Mouse (Mus musculus) cerebellum, adult 2 months (tissue): ENCODE measurements around the gene Aire. TPM values are rescaled to one million over a fixed set of nuclear protein-coding genes. Genes with fewer than 3 reads are reported as not detected.
A peak's percentile ranks its signal among the peaks of the same experiment; 100 is the strongest.

Experiments
- DNase-seq, 2 experiments: peaks; one replicate each; pipeline ENCODE4 v3.0.0; 2021
- H3K27ac ChIP-seq: fragments of 200-500 bp; 2 replicates; pipeline ENCODE4 v1.5.1; 2012; ENCODE audit warnings: low read length, control low read depth, inconsistent platforms; ENCODE audit not compliant: insufficient read depth
- H3K27me3 ChIP-seq: fragments of 200-500 bp; 2 replicates; pipeline ENCODE4 v1.6.1; 2012; ENCODE audit warnings: inconsistent platforms, mild to moderate bottlenecking, low read length, moderate library complexity; ENCODE audit not compliant: control insufficient read depth, insufficient read depth
- H3K4me1 ChIP-seq: fragments of 200-500 bp; 2 replicates; pipeline ENCODE4 v1.6.1; 2011; ENCODE audit warnings: low read length; ENCODE audit not compliant: control insufficient read depth, insufficient read depth
- H3K4me3 ChIP-seq: fragments of 200-500 bp; replicated peaks from 2 replicates; pipeline ENCODE3; 2011; ENCODE audit warnings: mild to moderate bottlenecking, low read depth, low read length, control low read depth; ENCODE audit not compliant: insufficient read depth
- CTCF ChIP-seq: fragments of 200-500 bp; IDR thresholded peaks from 2 replicates; pipeline ENCODE4 v1.5.1; 2011; ENCODE audit warnings: low read depth, mild to moderate bottlenecking, control low read depth, low read length, moderate library complexity, borderline replicate concordance; ENCODE audit not compliant: insufficient read depth
- POLR2A ChIP-seq: fragments of 200-500 bp; IDR thresholded peaks from 2 replicates; pipeline ENCODE4 v1.6.1; 2011; ENCODE audit warnings: low read length, control low read depth, borderline replicate concordance; ENCODE audit not compliant: insufficient read depth
- WGBS: fragments of 180-500 bp; shearing (Covaris S2); methylation state at CpG from one replicate; pipeline ENCODE4 v1.1.7; 2018; 5-methylcytosine and 5-hydroxymethylcytosine counted together
- polyA plus RNA-seq: library from polyadenylated mRNA; depleted of rRNA; stranded (reverse); fragments of >200 nt; gene quantifications from 2 replicates; pipeline ENCODE4 v1.2.3, GENCODE M21; 2012; rRNA removed

The Aire gene
- polyA plus RNA-seq, 1 experiment = 0.08 TPM

- no peak overlapping the region for H3K27ac ChIP-seq
- no peak overlapping the region for H3K4me3 ChIP-seq
- no peaks in the 10 kb centered on the region for H3K27me3 ChIP-seq
- TF ChIP-seq CTCF (no peak), POLR2A (no peak)
- 94% methylated on average over 2 of the region's 2 CpGs for WGBS
- H3K4me1 ChIP-seq = peaks cover 3% of the 10 kb centered on the region; the same call in 1 of the 2 replicates
- no peak for DNase-seq
These were observed 41.1 kb downstream of the Aire start for GRCm38 (mm10) chr10:78002316-78002715.

- Histone ChIP-seq H3K27me3 (no peaks in the 10 kb centered on the region), H3K4me1 (peaks cover 3% of the 10 kb centered on the region; the same call in 1 of the 2 replicates), H3K27ac (no peak overlapping the region), H3K4me3 (no peak overlapping the region)
- TF ChIP-seq CTCF (no peak), POLR2A (no peak)
- DNase-seq = no peak
- WGBS = 24% methylated on average over 11 of the region's 11 CpGs
These were observed 41.6 kb downstream of the Aire start for GRCm38 (mm10) chr10:78001796-78002195.

- 67% methylated on average over 5 of the region's 5 CpGs for WGBS
- Histone ChIP-seq H3K4me1 (no peaks in the 10 kb centered on the region; the same call in 1 of the 2 replicates), H3K4me3 (no peak overlapping the region), H3K27me3 (no peaks in the 10 kb centered on the region), H3K27ac (no peak overlapping the region)
- TF ChIP-seq POLR2A (no peak), CTCF (no peak)
- DNase-seq = no peak
These were observed 43.2 kb downstream of the Aire start for GRCm38 (mm10) chr10:78000200-78000599.

- TF ChIP-seq POLR2A (no peak), CTCF (no peak)
- no peak overlapping the region for H3K4me3 ChIP-seq
- no peaks in the 10 kb centered on the region for H3K27me3 ChIP-seq
- no peak overlapping the region for H3K27ac ChIP-seq
- no peak for DNase-seq
- WGBS = 36% methylated on average over 3 of the region's 3 CpGs
- no peaks in the 10 kb centered on the region for H3K4me1 ChIP-seq
These were observed 47.8 kb downstream of the Aire start for GRCm38 (mm10) chr10:77995639-77996038.

GRCm38 (mm10) chr10:77985775-77986174 lies 57.6 kb downstream of the Aire start:
- no peak overlapping the region for H3K4me3 ChIP-seq
- TF ChIP-seq POLR2A = no peak
- TF ChIP-seq CTCF = no peak
- WGBS = 82% methylated on average over 5 of the region's 5 CpGs
- no peak for DNase-seq
- H3K27me3 ChIP-seq = no peaks in the 10 kb centered on the region
- no peak overlapping the region for H3K27ac ChIP-seq
- peaks cover 2% of the 10 kb centered on the region; the same call in 1 of the 2 replicates for H3K4me1 ChIP-seq

- 0% methylated on average over 4 of the region's 4 CpGs for WGBS
- H3K27me3 ChIP-seq = no peaks in the 10 kb centered on the region
- TF ChIP-seq CTCF = peak; percentile 87
- TF ChIP-seq POLR2A = no peak
- H3K27ac ChIP-seq = no peak overlapping the region
- DNase-seq = peak; percentile 67 to 70
- H3K4me3 ChIP-seq = no peak overlapping the region
- H3K4me1 ChIP-seq = peaks cover 2% of the 10 kb centered on the region; the same call in 1 of the 2 replicates
These were observed 58.8 kb downstream of the Aire start for GRCm38 (mm10) chr10:77984660-77985059.

Other genes starting within 250 kb of the Aire start
- gene Gm9639, start 248.5 kb downstream of the Aire start, polyA plus RNA-seq = not detected in 2 replicates
- not detected in 2 replicates for gene Gm19668, start 244.5 kb downstream of the Aire start, polyA plus RNA-seq
- gene Gm9507, start 231.8 kb downstream of the Aire start, polyA plus RNA-seq = not detected in 2 replicates
- gene Gm2696, start 228.9 kb downstream of the Aire start, polyA plus RNA-seq = not detected in 2 replicates
- not detected in 2 replicates for gene Krtap10-4, start 216.5 kb downstream of the Aire start, polyA plus RNA-seq
- not detected in 2 replicates for gene Krtap10-10, start 207.7 kb downstream of the Aire start, polyA plus RNA-seq
- not detected in 2 replicates for gene Gm36176, start 196.8 kb downstream of the Aire start, polyA plus RNA-seq
- gene Gm10318, start 190.8 kb downstream of the Aire start, polyA plus RNA-seq = not detected in 2 replicates
- gene Gm3285, start 181.6 kb downstream of the Aire start, polyA plus RNA-seq = not detected in 2 replicates
- gene Lrrc3, start 141.1 kb downstream of the Aire start, polyA plus RNA-seq = 1.5 and 1.8 TPM in 2 replicates
- 29.8 and 32.5 TPM in 2 replicates for gene Trpm2, start 73.0 kb downstream of the Aire start, polyA plus RNA-seq
- gene 1810043G02Rik, start 65.1 kb downstream of the Aire start, polyA plus RNA-seq = 69.3 and 74.5 TPM in 2 replicates
- 98.6 and 108 TPM in 2 replicates for gene Pfkl, start 33.5 kb downstream of the Aire start, polyA plus RNA-seq
- gene Dnmt3l, start 1.7 kb downstream of the Aire start, polyA plus RNA-seq = 0.46 and 1.8 TPM in 2 replicates
- 5.5 and 8.2 TPM in 2 replicates for gene Icosl, start 25.7 kb upstream of the Aire start, polyA plus RNA-seq
- gene D10Jhu81e, start 126.2 kb upstream of the Aire start, polyA plus RNA-seq = 169 and 172 TPM in 2 replicates
- 17.2 and 17.8 TPM in 2 replicates for gene Pwp2, start 141.5 kb upstream of the Aire start, polyA plus RNA-seq
- gene Trappc10, start 201.0 kb upstream of the Aire start, polyA plus RNA-seq = 74.3 and 75.0 TPM in 2 replicates